Mouse (Mus musculus) liver, adult 10 weeks (tissue): Measurements from ENCODE around the gene Mpv17l. TPM values are rescaled to one million over a fixed set of nuclear protein-coding genes. Genes with fewer than 3 reads are reported as not detected.

Experiments
- polyA plus RNA-seq: library from polyadenylated mRNA; stranded (reverse); fragments of 350-450 nt; fragmentation: Illumina TruSeq; extraction: RNeasy Lipid Tissue Mini Kit (QIAGEN cat#74804); gene quantifications from one replicate; pipeline ENCODE4 v1.2.3, GENCODE M21; 2014; ENCODE audit warnings: low read depth, low replicate concordance

Mpv17l gene
- 68.8 TPM for polyA plus RNA-seq

GRCm38 (mm10) chr16:13902888-13903483 lies at the start of gene Mpv17l, which contains the start of gene Pdxdc1:
Mpv17l (plus strand) TSS chr16:13903161.
Pdxdc1 (minus strand) TSS chr16:13903131.

GRCm38 (mm10) chr16:13986574-13987478 lies 83.9 kb downstream of the Mpv17l start, which contains the start of the genes 2900011O08Rik and Ifitm7:
2900011O08Rik (plus strand) TSS chr16:13986604.
Ifitm7 (minus strand) TSS chr16:13986888.

Other genes starting within 250 kb of the Mpv17l start
- 16.2 TPM for gene Parn, start 235.0 kb upstream of the Mpv17l start, polyA plus RNA-seq
- 32.4 TPM for gene Bfar, start 231.3 kb upstream of the Mpv17l start, polyA plus RNA-seq
- 2.9 TPM for gene 3110001I22Rik, start 231.2 kb upstream of the Mpv17l start, polyA plus RNA-seq
- gene Pla2g10, start 172.2 kb upstream of the Mpv17l start, polyA plus RNA-seq: not detected
- gene Rrn3, start 122.5 kb upstream of the Mpv17l start, polyA plus RNA-seq: 12.3 TPM
- gene Ntan1, start 84.3 kb upstream of the Mpv17l start, polyA plus RNA-seq: 39.9 TPM
- 55.9 TPM for gene Pdxdc1, start within 50 bp of the Mpv17l start, polyA plus RNA-seq
- not detected for gene 2900011O08Rik, start 83.4 kb downstream of the Mpv17l start, polyA plus RNA-seq
- not detected for gene Ifitm7, start 83.7 kb downstream of the Mpv17l start, polyA plus RNA-seq